Comparison of ENCODE assay signal across 17 mouse cellular contexts in the genomic region with DNA sequence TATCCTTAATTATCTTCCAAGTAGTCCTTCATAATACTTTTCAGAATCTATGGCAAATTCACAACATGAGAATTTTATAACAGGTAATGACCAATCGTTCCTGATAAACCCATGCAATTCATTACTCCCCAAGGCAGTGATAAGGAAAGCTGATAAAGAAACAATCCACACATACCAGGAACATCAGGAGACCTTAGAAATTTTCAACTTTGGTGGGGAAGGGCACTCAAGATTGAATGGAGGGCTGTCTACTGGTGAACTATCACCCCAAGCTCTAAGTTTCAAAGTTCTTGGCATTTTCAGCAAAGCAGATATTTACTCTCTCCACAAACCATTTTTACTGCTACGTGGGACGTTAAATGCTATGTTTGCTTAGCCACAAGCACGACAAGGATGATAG.
"Had no signal": no experiment of that assay in that cellular context is flagged by ENCODE, and none has a peak within 500 bp of the region (broad histone marks: within the 10 kb centered on the region; RNA-seq: fewer than 3 reads in every experiment).

No protein-coding gene starts in this region.

- H3K4me1 ChIP-seq: neural tube, embryonic 12.5 days; neural tube, embryonic 15.5 days; stomach, embryonic 15.5 days had no signal

- H3K4me3 ChIP-seq: neural tube, embryonic 12.5 days; neural tube, embryonic 13.5 days; neural tube, embryonic 15.5 days; stomach, embryonic 15.5 days had no signal

- H3K9ac ChIP-seq: neural tube, embryonic 12.5 days; neural tube, embryonic 13.5 days; neural tube, embryonic 15.5 days; stomach, embryonic 15.5 days had no signal

- H3K9me3 ChIP-seq: stomach, embryonic 15.5 days had no signal

- H3K27ac ChIP-seq: neural tube, embryonic 12.5 days; neural tube, embryonic 13.5 days; neural tube, embryonic 15.5 days; stomach, embryonic 15.5 days; stomach, postnatal 0 days had no signal

- H3K27me3 ChIP-seq: neural tube, embryonic 12.5 days; neural tube, embryonic 13.5 days; neural tube, embryonic 15.5 days; stomach, embryonic 15.5 days had no signal

- DNase-seq: retina, postnatal 1 day; right cerebral cortex, adult 18-20 months; right cerebral cortex, postnatal 14 days; right cerebral cortex, postnatal 25 days; right cerebral cortex, postnatal 4 days; spleen, adult 18-20 months; thymus, adult 18-20 months; thymus, adult 2 months; thymus, postnatal 14 days; thymus, postnatal 25 days; thymus, postnatal 36 days; thymus, postnatal 4 days had no signal

- H3K36me3 ChIP-seq: neural tube, embryonic 12.5 days; neural tube, embryonic 13.5 days; neural tube, embryonic 15.5 days; stomach, embryonic 15.5 days had no signal

- H3K4me2 ChIP-seq: neural tube, embryonic 12.5 days; neural tube, embryonic 13.5 days; neural tube, embryonic 15.5 days; stomach, embryonic 15.5 days had no signal
